Mouse (Mus musculus): ENCODE results near the gene Sorbs1.

Gene Sorbs1

GRCm38 (mm10) chr19:40305456-40305855 lies 208.1 kb downstream of the Sorbs1 start:
- no peak for DNase-seq (ENCODE audit: extremely low spot score, low spot score)

GRCm38 (mm10) chr19:40302916-40303315 lies 210.7 kb downstream of the Sorbs1 start:
- DNase-seq (ENCODE audit: extremely low spot score, low spot score) = no peak

GRCm38 (mm10) chr19:40302477-40302876 lies 211.1 kb downstream of the Sorbs1 start:
- no peak for DNase-seq (ENCODE audit: extremely low spot score, low spot score)

- no peak for DNase-seq (ENCODE audit: extremely low spot score, low spot score)
Observed at GRCm38 (mm10) chr19:40299983-40300759, 213.4 kb downstream of the Sorbs1 start.

- DNase-seq (ENCODE audit: extremely low spot score, low spot score) = no peak
Observed at GRCm38 (mm10) chr19:40299182-40299581, 214.4 kb downstream of the Sorbs1 start.

- DNase-seq (ENCODE audit: extremely low spot score, low spot score) = no peak
Observed at GRCm38 (mm10) chr19:40298574-40298973, 215.0 kb downstream of the Sorbs1 start.

- DNase-seq (ENCODE audit: extremely low spot score, low spot score) = no peak
Observed at GRCm38 (mm10) chr19:40297798-40298144, 215.8 kb downstream of the Sorbs1 start.

GRCm38 (mm10) chr19:40297078-40297797 lies 216.3 kb downstream of the Sorbs1 start:
- no peak for DNase-seq (ENCODE audit: extremely low spot score, low spot score)

- DNase-seq (ENCODE audit: extremely low spot score, low spot score) = no peak
Observed at GRCm38 (mm10) chr19:40294231-40294630, 219.3 kb downstream of the Sorbs1 start.

GRCm38 (mm10) chr19:40293791-40294190 lies 219.8 kb downstream of the Sorbs1 start:
- DNase-seq (ENCODE audit: extremely low spot score, low spot score) = no peak

GRCm38 (mm10) chr19:40290099-40290724 lies 223.4 kb downstream of the Sorbs1 start:
- no peak for DNase-seq (ENCODE audit: extremely low spot score, low spot score)

- no peak for DNase-seq (ENCODE audit: extremely low spot score, low spot score)
Observed at GRCm38 (mm10) chr19:40288415-40288814, 225.2 kb downstream of the Sorbs1 start.

GRCm38 (mm10) chr19:40284704-40285103 lies 228.9 kb downstream of the Sorbs1 start:
- no peak for DNase-seq (ENCODE audit: extremely low spot score, low spot score)

GRCm38 (mm10) chr19:40283415-40283814 lies 230.2 kb downstream of the Sorbs1 start:
- no peak for DNase-seq (ENCODE audit: extremely low spot score, low spot score)

GRCm38 (mm10) chr19:40278372-40279023 lies 235.1 kb downstream of the Sorbs1 start:
- DNase-seq (ENCODE audit: extremely low spot score, low spot score) = no peak

- no peak for DNase-seq (ENCODE audit: extremely low spot score, low spot score)
Observed at GRCm38 (mm10) chr19:40277494-40277893, 236.1 kb downstream of the Sorbs1 start.

- DNase-seq (ENCODE audit: extremely low spot score, low spot score) = no peak
Observed at GRCm38 (mm10) chr19:40275401-40276188, 238.0 kb downstream of the Sorbs1 start.

GRCm38 (mm10) chr19:40272674-40273073 lies 240.9 kb downstream of the Sorbs1 start:
- peak; percentile 44 for DNase-seq (ENCODE audit: extremely low spot score, low spot score)

GRCm38 (mm10) chr19:40271308-40271892 lies 242.2 kb downstream of the Sorbs1 start, which contains the start of gene Pdlim1:
Gene Pdlim1, minus strand, starts transcription at chr19:40271842.
- peak; percentile 74 for DNase-seq (ENCODE audit: extremely low spot score, low spot score)
